Mouse (Mus musculus) ES-Bruce4 (cell line): Measurements from ENCODE around the gene Ldlrad1. TPM values are rescaled to one million over a fixed set of nuclear protein-coding genes. Genes with fewer than 3 reads are reported as not detected.

Experiments used
- H3K27ac ChIP-seq: 2 replicates; pipeline ENCODE4 v1.5.1; 2012; ENCODE audit warnings: low read length, inconsistent platforms; ENCODE audit not compliant: insufficient read depth
- H3K27me3 ChIP-seq: 2 replicates; pipeline ENCODE4 v1.6.1; 2012; ENCODE audit warnings: mild to moderate bottlenecking, low read length, inconsistent platforms; ENCODE audit not compliant: control insufficient read depth, poor library complexity, insufficient read depth, severe bottlenecking
- H3K36me3 ChIP-seq: 2 replicates; pipeline ENCODE4 v1.6.1; 2012; ENCODE audit warnings: inconsistent platforms, mild to moderate bottlenecking, low read length, moderate library complexity; ENCODE audit not compliant: control insufficient read depth, poor library complexity, insufficient read depth, severe bottlenecking
- H3K4me1 ChIP-seq: one replicate; pipeline ENCODE4 v1.8.1; 2011; ENCODE audit warnings: low read length; ENCODE audit not compliant: control insufficient read depth, insufficient read depth
- H3K4me3 ChIP-seq: 2 replicates; pipeline ENCODE4 v1.5.1; 2011; ENCODE audit warnings: low read depth, mild to moderate bottlenecking, low read length
- H3K9ac ChIP-seq: 2 replicates; pipeline ENCODE4 v1.6.1; 2012; ENCODE audit warnings: low read depth, mild to moderate bottlenecking, inconsistent platforms; ENCODE audit not compliant: poor library complexity, severe bottlenecking
- H3K9me3 ChIP-seq: replicated peaks from 2 replicates; pipeline ENCODE4 v1.6.1; 2012; ENCODE audit warnings: mild to moderate bottlenecking, low read length, inconsistent platforms; ENCODE audit not compliant: control insufficient read depth, poor library complexity, insufficient read depth, severe bottlenecking
- CTCF ChIP-seq: IDR thresholded peaks from one replicate; pipeline ENCODE4 v1.8.1; 2011; ENCODE audit warnings: low read depth, low read length
- EP300 ChIP-seq: IDR thresholded peaks from 2 replicates; pipeline ENCODE4 v1.6.1; 2011; ENCODE audit warnings: low read depth, low read length; ENCODE audit not compliant: insufficient read depth
- POLR2A ChIP-seq: IDR thresholded peaks from one replicate; pipeline ENCODE4 v1.8.1; 2011; ENCODE audit warnings: low read length; ENCODE audit not compliant: insufficient read depth
- polyA plus RNA-seq: library from polyadenylated mRNA; stranded (reverse); fragments of >200 nt; gene quantifications from 2 replicates; pipeline ENCODE4 v1.2.4, GENCODE M21; 2011; ENCODE audit warnings: low read depth; ENCODE audit not compliant: missing spikeins, insufficient read depth, insufficient read length

Ldlrad1 gene
- polyA plus RNA-seq, 1 experiment, result not detected

GRCm38 (mm10) chr4:107177506-107177905, 31.5 kb upstream of the Ldlrad1 start:
- H3K4me1 ChIP-seq, result peaks cover 2% of the 10 kb centered on the region
- H3K9me3 ChIP-seq, result peaks cover 6% of the 10 kb centered on the region
- H3K4me3 ChIP-seq, result peak overlapping the region; percentile 76
- no peaks in the 10 kb centered on the region; the same call in 1 of the 2 replicates for H3K36me3 ChIP-seq
- no peaks in the 10 kb centered on the region for H3K27me3 ChIP-seq
- peak overlapping the region; percentile 55 for H3K27ac ChIP-seq
- peak overlapping the region; percentile 80 for H3K9ac ChIP-seq
- TF ChIP-seq EP300 (no peak), CTCF (no peak), POLR2A (no peak)

- no peaks in the 10 kb centered on the region for H3K27me3 ChIP-seq
- no peak for TF ChIP-seq CTCF
- TF ChIP-seq POLR2A, result peak; percentile 32
- H3K9me3 ChIP-seq, result peaks cover 6% of the 10 kb centered on the region
- H3K9ac ChIP-seq, result peak within 1 kb of the TSS; percentile 80
- H3K36me3 ChIP-seq, result no peaks in the 10 kb centered on the region; the same call in 1 of the 2 replicates
- peak within 1 kb of the TSS; percentile 63 for H3K27ac ChIP-seq
- H3K4me3 ChIP-seq, result peak within 1 kb of the TSS; percentile 86
- H3K4me1 ChIP-seq, result peaks cover 2% of the 10 kb centered on the region
These were observed 30.7 kb upstream of the Ldlrad1 start, which contains the start of gene Tmem59 for GRCm38 (mm10) chr4:107178182-107178829. Tmem59 (plus strand) TSS chr4:107178399.

GRCm38 (mm10) chr4:107178830-107179490, 30.0 kb upstream of the Ldlrad1 start, which contains the start of gene Tceanc2:
Tceanc2 (minus strand) TSS chr4:107179116.
- no peaks in the 10 kb centered on the region for H3K36me3 ChIP-seq
- peak within 1 kb of the TSS; percentile 86 for H3K4me3 ChIP-seq
- no peaks in the 10 kb centered on the region for H3K27me3 ChIP-seq
- peak within 1 kb of the TSS; percentile 80 for H3K9ac ChIP-seq
- peaks cover 2% of the 10 kb centered on the region for H3K4me1 ChIP-seq
- H3K27ac ChIP-seq, result peak within 1 kb of the TSS; percentile 63
- peaks cover 2% of the 10 kb centered on the region for H3K9me3 ChIP-seq
- TF ChIP-seq CTCF (no peak), POLR2A (no peak)

GRCm38 (mm10) chr4:107179561-107179960, 29.4 kb upstream of the Ldlrad1 start:
- Histone ChIP-seq H3K9ac (peak overlapping the region; percentile 80), H3K27ac (peak overlapping the region; percentile 42; the same call in 1 of the 2 replicates), H3K27me3 (no peaks in the 10 kb centered on the region), H3K36me3 (no peaks in the 10 kb centered on the region), H3K4me3 (peak overlapping the region; percentile 86), H3K9me3 (no peaks in the 10 kb centered on the region; the same call in 1 of the 2 replicates), H3K4me1 (peaks cover 2% of the 10 kb centered on the region)
- TF ChIP-seq CTCF (no peak), EP300 (no peak), POLR2A (no peak)

- Histone ChIP-seq H3K27me3 (no peaks in the 10 kb centered on the region), H3K9me3 (no peaks in the 10 kb centered on the region), H3K27ac (0 out of 2 replicates have a peak overlapping the region, but pooled peaks have one; percentile 47), H3K9ac (no peak overlapping the region), H3K4me3 (0 out of 2 replicates have a peak overlapping the region, but pooled peaks have one; percentile 9), H3K36me3 (peaks cover 2% of the 10 kb centered on the region), H3K4me1 (peaks cover 2% of the 10 kb centered on the region)
- TF ChIP-seq EP300 (no peak), CTCF (no peak), POLR2A (no peak)
These were observed 28.2 kb upstream of the Ldlrad1 start for GRCm38 (mm10) chr4:107180746-107181145.

- no peak overlapping the region for H3K4me3 ChIP-seq
- TF ChIP-seq EP300, result no peak
- no peak for TF ChIP-seq CTCF
- TF ChIP-seq POLR2A, result no peak
- H3K36me3 ChIP-seq, result peaks cover 8% of the 10 kb centered on the region
- H3K9me3 ChIP-seq, result no peaks in the 10 kb centered on the region
- H3K4me1 ChIP-seq, result peaks cover 2% of the 10 kb centered on the region
- H3K9ac ChIP-seq, result no peak overlapping the region
- H3K27ac ChIP-seq, result no peak overlapping the region
- H3K27me3 ChIP-seq, result no peaks in the 10 kb centered on the region
These were observed 27.1 kb upstream of the Ldlrad1 start for GRCm38 (mm10) chr4:107181866-107182265.
